Mouse (Mus musculus): ENCODE measurements around the gene Sbk3. TPM values are rescaled to one million over a fixed set of nuclear protein-coding genes. Genes with fewer than 3 reads are reported as not detected.
"Not testable (repeated sequence)": the region's sequence is repeated elsewhere in the genome, so short reads cannot be mapped to it uniquely, and the experiment has no call there.

Gene Sbk3
- total RNA-seq (2015): not detected in 2 replicates
- total RNA-seq (2017): not detected in 2 replicates

DNA sequence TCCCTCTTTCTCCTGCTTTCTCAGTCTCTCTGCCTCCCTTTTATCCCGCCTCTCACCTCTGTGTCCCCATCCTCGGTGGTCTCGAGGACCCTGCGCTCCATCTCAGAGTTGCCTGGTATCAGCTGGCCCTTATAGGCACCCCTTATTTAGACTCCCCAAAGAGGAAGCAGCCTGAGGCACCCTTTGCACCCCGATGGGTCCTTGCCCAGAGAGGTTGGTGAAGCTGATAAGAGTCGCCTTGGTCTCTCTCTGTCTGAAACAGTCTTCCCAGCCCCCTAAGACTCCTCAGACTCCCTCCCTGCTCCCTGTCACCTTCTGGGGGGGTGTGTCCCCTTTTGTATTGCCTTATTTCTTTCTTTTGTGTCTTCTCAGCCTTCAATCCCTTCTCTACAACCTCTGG, at the start of gene Sbk3:
Gene Sbk3, minus strand, starts transcription at position 101 of the 400 bp plus-strand sequence.
- ATAC-seq (replicated peaks; ENCODE audit: poor library complexity): no peak

- 0 out of 2 replicates have a peak, but pooled peaks have one; percentile 5 for ATAC-seq (replicated peaks; ENCODE audit: poor library complexity)
These were observed 49.7 kb upstream of the Sbk3 start for GRCm38 (mm10) chr7:5020685-5021084.

DNA sequence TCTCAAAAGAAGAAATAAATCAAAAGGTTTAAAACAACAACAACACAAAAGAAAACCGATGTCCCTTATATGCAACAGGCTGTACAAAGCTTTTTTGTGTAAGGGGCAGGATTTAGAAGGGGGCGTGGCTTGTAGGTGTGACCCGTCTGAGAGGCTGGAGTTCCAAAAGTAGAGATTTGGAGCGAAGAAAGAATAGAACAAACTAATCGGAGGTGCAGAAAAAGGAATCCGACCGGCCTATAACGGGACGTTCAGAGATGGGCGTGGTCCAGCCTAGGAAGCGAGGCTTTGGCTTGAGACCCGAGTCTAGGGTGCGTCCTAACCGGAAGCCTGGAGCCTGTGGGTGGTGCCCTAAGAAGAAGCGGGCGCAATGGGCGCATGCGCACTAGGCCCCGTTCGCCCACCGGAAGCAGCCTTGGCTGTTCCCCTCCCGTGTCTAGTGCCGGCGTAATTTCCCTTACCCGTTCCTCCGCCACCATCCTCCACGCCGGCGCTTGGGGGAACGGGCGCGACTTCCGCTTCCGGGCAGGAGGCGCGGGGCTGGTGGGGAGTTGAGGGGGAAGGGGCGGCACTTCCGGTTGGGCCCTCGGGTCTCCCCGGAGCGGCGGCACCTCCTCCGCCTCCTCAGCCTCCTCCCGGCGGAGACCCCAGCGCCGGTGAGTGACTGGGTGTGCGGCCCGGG, 49.2 kb upstream of the Sbk3 start, which contains the start of the genes Zfp865 and Ccdc106:
Gene Zfp865, plus strand, starts transcription at position 377 of the 682 bp plus-strand sequence.
Gene Ccdc106, plus strand, starts transcription at position 554 of the 682 bp plus-strand sequence.
- ATAC-seq (replicated peaks; ENCODE audit: poor library complexity): peak; percentile 79

- not testable (repeated sequence) for ATAC-seq (replicated peaks; ENCODE audit: poor library complexity)
These were observed 48.6 kb upstream of the Sbk3 start for GRCm38 (mm10) chr7:5019576-5019975.

GRCm38 (mm10) chr7:5017931-5018330, 47.0 kb upstream of the Sbk3 start:
- no peak for ATAC-seq (replicated peaks; ENCODE audit: poor library complexity)

DNA sequence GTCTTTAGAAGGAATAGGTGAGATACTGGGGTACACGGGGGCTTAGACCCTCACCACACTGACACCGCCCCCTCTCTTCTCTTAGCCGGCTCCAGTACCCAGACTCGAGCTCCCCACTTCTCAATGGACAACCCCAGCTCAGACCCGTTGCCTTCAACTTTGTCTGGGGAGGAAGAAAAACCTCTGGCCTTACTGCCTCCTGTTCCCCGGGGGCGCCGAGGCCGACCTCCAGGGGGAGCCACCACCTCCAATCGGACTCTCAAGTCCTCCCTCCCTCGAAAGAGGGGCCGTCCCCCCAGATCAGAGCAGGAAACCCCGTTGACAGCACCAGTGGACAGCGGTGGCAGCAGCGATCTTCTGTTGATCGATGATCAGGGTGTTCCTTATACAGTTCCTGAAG, 46.4 kb upstream of the Sbk3 start:
- ATAC-seq (replicated peaks; ENCODE audit: poor library complexity): no peak

GRCm38 (mm10) chr7:5016920-5017319, 46.0 kb upstream of the Sbk3 start:
- no peak for ATAC-seq (replicated peaks; ENCODE audit: poor library complexity)

DNA sequence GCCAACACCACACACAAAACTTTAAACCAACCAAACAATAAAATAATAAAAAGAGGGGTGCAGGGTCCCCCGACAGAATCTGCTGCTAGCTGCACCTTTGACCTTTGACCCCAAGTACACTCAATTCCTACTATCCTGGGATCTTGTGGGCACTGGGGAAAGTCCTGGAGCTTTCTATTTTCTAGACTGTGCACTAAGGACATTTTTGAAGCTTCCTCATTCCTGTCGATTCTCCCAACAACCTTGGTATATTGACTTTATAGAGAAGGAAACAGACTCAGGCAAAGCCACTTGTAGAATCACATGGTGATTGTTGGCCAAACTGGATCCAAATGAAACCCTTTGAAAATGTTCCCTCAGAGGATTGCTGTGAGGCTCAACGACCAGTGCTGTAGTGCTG, 45.1 kb upstream of the Sbk3 start:
- no peak for ATAC-seq (replicated peaks; ENCODE audit: poor library complexity)

DNA sequence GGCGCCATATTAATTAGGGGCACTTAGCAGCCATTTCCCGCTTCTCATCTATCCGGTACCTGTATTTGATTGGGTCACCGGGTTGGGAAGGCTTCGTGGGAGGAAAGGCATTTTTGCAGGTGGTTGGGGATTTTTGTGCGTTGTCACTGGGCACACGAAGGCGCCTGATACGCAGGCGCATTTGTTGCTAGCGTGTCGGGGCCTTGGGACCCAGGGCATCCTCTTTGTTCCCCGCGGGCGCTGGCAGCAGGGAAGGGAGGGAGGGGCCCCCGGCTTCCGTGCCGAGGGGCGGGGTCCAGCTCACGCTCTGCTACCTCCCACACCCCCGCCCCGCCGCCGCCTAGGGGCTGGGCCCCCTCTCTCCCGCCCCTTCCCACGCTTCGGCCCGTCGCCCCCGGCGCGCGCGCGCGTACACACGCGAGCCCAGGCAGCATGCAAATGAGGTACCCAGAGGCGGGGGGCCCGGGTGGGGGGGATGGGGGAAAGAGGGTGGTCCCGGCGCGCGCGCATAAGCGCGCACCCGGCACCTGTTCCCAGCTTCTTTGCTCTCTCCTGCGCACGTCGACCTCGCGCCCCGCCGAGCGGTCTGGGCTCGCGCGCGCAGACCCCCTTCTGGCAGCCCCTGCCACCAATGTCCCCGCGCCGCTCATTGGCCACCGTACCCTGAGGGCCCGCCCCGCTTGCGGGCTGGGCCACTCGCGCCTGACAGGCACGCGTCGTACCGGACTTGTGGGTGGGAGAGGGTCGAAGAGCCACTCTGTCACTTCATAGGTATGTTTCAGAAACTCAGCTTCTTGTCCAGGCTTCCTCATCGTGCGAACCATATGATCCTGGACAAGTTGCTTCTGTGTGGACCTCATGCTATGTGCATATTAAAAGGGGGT, 44.4 kb upstream of the Sbk3 start, which contains the start of gene Gm44973:
Gene Gm44973, plus strand, starts transcription at position 379 of the 884 bp plus-strand sequence.
- peak; percentile 55 for ATAC-seq (replicated peaks; ENCODE audit: poor library complexity)

- ATAC-seq (replicated peaks; ENCODE audit: poor library complexity): peak; percentile 67
These were observed 43.5 kb upstream of the Sbk3 start, which contains the start of the genes Zfp524 and Fiz1 for GRCm38 (mm10) chr7:5014251-5015117. TSS of gene Zfp524 (plus strand) at chr7:5014415. TSS of gene Fiz1 (minus strand) at chr7:5014697.

DNA sequence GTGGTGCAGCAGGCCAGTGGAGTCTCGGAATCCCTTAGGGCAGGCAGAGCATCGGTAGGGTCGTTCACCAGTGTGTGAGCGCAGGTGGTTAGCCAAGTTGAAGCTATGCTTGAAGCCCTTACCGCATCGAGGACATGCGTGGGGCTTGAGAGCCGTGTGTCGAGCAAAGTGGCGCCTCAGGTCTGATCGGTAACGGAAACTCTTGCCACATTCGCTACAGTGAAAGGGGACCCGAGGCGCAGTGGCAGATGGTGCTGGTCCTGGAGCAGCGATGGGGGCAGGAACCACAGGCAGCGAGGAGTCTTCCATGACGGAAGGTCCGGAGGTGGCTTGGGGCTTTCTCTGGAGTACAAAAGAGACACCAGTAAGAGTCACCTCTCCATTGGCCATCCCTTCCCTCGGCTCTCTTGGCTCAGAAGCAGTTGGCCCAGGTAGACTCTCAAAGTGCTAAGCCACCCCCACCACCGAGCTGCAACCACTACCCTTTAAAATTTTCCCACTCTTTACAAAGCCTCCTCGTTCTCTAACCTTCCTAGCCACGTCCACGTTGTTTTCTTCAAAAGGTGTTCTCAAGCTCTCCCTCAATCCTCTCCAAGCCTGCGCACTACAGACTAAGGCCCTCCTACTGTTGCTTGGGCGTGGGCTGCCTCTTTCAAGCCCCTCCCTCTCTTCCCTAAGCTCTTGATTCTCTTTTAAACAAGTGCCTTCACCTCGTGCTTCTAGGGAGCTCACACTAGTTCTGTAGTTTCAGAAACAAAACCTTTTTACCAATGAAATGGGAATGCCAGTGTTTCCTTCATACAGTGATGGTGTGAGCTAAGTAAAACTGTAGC, 41.9 kb upstream of the Sbk3 start:
- no peak for ATAC-seq (replicated peaks; ENCODE audit: poor library complexity)

- no peak for ATAC-seq (replicated peaks; ENCODE audit: poor library complexity)
These were observed 37.3 kb upstream of the Sbk3 start for GRCm38 (mm10) chr7:5008229-5008628.

GRCm38 (mm10) chr7:5002876-5003275, 31.9 kb upstream of the Sbk3 start:
- not testable (repeated sequence) for ATAC-seq (replicated peaks; ENCODE audit: poor library complexity)

- ATAC-seq (replicated peaks; ENCODE audit: poor library complexity): peak; percentile 48; the same call in 1 of the 2 replicates
These were observed 28.9 kb upstream of the Sbk3 start for GRCm38 (mm10) chr7:4999876-5000275.

DNA sequence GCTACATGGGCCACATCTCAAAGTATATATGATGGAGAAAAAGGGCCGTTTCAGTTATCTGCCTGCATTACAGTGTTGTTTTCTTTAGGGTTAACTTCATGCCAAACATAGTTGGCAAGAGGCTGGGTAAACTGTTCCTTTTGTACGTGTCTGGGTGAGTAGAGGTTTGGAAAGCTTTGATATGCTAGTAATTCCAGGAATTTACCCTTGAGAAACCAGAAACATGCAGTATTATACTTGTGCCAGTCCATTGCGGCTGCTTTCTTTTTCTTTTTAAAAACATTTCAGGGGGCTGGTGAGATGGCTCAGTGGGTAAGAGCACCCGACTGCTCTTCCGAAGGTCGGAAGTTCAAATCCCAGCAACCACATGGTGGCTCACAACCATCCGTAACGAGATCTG, 26.0 kb upstream of the Sbk3 start:
- ATAC-seq (replicated peaks; ENCODE audit: poor library complexity): no peak

DNA sequence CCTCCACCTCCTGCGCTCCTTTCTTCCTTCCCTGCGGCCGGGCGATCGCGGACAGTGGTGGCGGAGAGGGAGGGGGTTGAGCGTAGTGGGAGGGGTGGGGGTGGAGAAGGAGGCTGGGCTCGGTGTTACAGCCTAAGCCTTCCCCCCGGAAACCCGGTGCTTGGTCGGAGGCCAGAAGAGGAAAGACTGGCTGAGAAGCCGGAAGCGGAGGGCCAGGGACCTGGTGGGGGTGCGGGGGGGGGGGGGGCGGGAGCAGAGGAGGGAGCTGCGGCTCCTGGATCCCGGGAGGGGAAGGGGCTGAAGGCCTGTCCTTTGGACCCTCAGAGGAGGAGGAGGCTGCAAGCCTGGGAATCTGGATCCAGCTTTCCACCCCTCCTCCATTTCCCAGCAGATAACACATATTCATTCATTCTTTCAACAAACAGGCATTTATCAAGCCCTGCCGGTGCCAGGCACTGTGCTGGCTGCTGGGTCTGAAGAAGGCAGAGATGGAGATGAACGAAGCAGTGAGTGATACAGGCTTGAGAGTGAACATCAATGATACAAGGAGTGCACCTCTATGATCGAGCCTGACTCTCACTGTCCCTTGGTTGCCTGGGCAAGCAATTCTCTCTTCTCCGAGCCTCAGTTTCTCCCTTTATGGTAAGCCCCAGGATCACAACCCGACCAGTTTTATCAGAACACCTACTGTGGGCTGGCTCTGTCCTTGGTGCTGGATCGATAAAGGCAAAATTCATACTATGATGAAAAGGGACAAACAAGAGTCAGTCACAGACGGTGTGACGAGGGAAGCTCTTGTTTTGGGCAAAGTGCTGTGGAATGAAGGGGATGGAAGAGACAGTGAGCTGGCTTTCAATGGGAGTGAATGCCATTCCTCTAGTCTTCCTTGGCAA, 25.3 kb upstream of the Sbk3 start, which contains the start of gene Zfp579:
Gene Zfp579, minus strand, starts transcription at position 156 of the 893 bp plus-strand sequence.
- ATAC-seq (replicated peaks; ENCODE audit: poor library complexity): peak; percentile 91

GRCm38 (mm10) chr7:4995268-4996002, 24.5 kb upstream of the Sbk3 start:
- no peak for ATAC-seq (replicated peaks; ENCODE audit: poor library complexity)
